Mouse (Mus musculus) left cerebral cortex, postnatal 14 days (tissue): Measurements from ENCODE around the gene Serpina11. TPM values are rescaled to one million over a fixed set of nuclear protein-coding genes. Genes with fewer than 3 reads are reported as not detected.
"Not testable (repeated sequence)": the region's sequence is repeated elsewhere in the genome, so short reads cannot be mapped to it uniquely, and the experiment has no call there.

Experiments
- DNase-seq, 2 experiments: peaks; one replicate each; pipeline ENCODE4 v3.0.0; 2021 to 2022; ENCODE audit warnings: low spot score in 2 of 2, mixed read lengths in 1 of 2
- intact Hi-C: fragments of 180-260 bp; cut with DNase I; formaldehyde crosslinking; loops from one replicate; pipeline ENCODE4 v1.15.1; 2025
- total RNA-seq, 2 experiments: library from RNA; stranded (reverse); gene quantifications; 2 replicates each; pipeline ENCODE4 v1.2.3; 2021

The Serpina11 gene
- total RNA-seq, 2 experiments from 2014 or later = not detected

DNA sequence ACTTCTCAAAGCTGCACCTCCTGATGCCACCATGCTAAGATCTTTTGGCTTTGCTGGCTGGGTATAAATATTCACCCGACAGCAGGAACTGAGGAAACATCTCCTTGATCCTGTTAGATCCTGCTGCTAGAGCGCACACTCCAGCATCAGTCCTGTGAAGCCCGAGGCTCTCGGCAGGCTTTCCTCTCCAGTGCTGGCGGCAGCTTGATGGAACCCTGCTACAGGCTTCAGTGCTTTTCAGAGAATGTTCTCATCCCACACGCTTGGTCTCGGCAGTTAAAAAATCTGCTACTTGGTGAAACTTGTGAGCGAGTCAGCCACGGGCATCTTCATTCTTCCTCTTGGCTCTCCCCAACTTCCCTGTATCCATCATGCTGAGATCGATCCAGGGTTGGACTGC lies 11.5 kb downstream of the Serpina11 start:
- intact Hi-C loops = no loop called here
- peak in 1 of 2 experiments; percentile 19 for DNase-seq

DNA sequence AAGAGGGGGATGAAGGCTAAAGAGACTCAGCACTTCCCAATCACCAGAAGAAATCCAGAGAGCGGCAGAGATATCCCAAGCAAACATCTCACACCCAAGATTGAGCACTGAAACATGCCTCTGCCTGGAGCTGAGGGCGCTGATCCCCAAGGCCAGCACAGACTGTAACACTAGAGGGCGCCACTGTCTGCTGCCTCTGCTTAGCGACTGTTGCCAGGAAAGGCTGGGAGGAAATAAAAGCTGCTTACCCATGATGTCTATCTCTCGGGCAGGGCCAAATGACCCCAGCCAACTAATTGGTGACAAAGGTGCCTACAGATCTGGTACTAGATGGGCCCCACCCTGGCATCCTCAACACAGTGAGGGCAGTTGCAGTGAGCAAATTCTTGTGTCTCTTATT lies 11.9 kb downstream of the Serpina11 start:
- peak in 1 of 2 experiments; percentile 31 for DNase-seq
- intact Hi-C loops = no loop called here

DNA sequence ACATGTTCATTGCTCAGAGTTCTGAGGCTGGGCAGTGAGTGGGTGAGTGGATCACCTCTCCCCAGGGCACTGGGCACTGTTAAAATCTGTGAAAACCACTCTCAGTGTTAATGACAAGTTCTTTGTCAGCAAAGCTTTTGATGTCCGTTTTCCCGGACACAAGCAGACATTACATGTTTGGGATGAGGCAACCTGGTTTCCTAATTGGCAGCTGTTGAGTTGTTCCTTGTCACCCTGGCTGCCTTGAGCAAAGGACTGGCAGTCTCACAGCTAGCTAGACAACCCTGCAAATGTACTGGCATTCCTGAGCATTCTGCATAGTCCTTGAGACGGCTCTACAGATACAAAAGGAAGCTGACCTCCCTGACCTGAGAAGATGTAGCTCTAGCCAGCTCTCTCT lies 12.7 kb downstream of the Serpina11 start:
- no peak for DNase-seq
- intact Hi-C loops = no loop called here

DNA sequence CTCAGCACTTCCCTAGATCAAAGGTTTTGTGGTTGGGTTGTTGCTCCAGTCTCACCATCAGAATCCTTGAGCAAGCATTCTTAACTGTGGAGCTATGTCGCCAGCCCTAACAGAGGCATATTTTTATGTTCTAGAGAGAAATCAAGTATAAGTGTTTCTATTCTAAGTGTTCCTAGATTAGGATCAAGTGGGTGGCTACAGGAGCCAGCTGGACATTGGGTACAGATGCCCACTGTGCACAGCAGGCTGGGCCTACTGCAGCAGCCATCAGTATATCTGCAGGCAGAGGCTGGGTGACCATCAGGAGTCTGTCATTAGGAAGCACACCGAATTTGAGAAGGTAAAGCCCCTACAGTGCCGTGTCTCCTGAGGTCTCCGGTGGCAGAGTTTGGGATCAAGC lies 18.7 kb downstream of the Serpina11 start:
- DNase-seq = peak in 1 of 2 experiments; percentile 48
- intact Hi-C loops = no loop called here

DNA sequence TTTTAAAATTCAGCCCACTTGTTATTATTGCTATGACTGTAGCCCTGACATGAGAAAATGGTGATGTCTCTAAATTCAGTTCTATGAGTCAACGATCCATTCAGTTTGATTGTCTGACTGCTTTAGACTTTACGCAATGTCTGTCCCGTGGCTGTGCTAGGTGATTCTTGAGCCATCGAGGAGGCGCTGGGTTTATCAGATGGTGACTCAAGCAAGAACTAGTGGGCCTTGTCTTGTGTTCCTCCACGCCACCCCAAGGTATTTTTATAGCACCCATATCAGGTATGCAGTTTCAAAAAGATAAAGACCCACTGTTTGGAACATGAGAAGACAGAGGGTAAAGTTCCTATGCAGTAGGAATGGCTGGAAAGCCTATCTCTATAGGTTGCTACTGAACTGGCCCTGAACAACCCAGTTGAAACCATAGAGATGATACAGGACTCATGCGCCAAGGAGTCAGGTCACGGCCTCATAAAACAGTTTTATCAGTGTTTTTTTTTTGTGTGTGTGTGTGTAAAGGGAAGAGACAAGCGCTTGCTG lies 20.1 kb downstream of the Serpina11 start:
- DNase-seq = no peak
- intact Hi-C loops = no loop called here

DNA sequence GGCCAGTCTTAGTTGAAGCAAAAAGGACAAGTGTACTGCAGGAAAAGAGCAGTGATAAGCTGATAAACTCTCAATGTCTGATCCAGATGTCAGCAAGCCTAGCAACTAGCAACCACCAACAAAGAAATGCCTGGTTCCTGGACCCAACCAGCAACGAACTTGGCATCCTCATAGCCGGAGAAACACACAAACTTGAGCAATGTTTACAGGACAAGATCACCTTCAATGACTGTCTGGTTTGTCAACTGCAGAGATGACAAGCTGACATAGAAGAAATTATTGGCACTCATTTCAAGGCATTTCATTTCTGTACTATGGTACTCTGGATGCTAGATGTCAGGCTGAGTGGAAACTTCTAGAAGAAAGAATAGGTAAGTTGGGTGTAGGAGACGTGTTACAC lies 23.0 kb downstream of the Serpina11 start:
- intact Hi-C loops = no loop called here
- no peak for DNase-seq

DNA sequence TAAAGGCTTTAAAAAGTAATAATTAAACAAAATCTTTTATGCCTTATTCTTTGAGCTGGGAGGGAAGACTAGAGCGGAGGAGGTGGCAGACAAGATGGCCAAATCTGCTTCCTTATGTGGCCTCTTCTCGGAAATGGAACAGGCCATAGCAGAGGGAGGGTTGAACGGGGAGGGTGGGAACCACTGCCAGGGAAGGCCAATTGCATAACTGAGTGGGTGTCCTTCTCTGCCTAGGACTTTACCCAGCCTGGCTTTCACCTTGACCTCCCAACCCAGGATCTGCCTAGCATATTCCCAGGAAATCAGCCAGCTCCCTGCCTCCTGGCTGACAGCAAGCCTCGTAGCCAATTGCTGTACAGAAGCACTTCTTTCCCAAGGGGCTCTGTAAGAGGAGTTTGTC lies 26.5 kb downstream of the Serpina11 start:
- DNase-seq = no peak
- intact Hi-C loops = no loop called here

DNA sequence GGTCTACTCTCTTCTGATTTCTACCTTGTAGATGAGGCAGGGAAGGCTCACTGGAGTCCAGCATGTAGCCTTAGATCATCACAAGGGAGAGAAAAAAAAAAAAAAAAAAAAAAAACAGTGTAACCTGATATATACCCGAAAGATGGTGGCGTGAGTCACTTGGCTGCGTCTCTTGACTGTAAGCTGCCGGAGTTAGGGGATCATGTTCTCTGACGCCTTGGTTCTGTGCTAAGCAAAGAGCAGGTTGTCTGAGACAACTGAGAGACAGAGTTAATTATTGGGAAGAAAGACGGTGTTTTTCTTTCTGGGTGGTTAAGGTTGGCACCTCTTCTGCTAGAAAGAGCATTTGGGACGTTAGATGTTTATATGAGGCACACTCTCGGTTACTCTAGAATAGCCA lies 26.9 kb downstream of the Serpina11 start:
- intact Hi-C loops = no loop called here
- DNase-seq = no peak

DNA sequence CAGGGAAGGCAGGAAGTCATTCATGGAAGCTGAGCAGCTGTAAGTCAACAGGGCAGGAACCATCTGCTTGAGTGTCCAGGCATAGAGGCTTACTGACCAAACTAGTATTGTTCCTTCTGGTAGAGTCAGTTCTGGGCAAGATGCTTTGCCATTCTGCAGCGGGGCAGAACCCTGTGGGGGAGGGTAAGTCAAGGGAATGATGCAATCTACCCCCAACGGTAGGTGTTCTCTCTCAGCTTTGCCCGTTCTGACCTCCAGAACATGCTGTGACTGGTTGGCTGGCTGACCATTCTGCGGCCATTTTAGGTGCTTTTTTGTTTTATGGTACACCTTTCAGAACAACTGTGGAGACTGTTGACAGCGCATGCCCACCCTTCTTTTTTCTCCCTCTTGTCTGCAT lies 27.4 kb downstream of the Serpina11 start:
- DNase-seq = no peak
- intact Hi-C loops = no loop called here

DNA sequence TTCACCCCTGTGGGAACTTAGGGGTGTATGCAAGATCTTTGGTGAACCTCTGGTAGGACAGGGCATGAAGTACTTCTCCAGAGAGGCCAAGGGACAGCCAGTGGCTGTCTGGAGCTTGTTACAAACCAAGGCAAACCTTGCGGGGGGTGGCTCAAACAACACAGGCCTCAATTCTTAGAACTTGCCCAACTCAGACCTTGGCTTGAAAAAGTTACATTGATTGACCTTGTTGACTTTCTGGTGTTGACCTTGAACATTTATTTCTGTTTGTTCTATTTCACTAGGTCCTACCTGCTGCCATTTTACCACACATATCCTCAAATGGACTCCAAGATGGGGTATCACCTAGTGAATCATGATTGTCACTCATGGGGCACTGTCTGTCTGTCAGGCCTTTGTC lies 28.0 kb downstream of the Serpina11 start:
- intact Hi-C loops = no loop called here
- no peak for DNase-seq

DNA sequence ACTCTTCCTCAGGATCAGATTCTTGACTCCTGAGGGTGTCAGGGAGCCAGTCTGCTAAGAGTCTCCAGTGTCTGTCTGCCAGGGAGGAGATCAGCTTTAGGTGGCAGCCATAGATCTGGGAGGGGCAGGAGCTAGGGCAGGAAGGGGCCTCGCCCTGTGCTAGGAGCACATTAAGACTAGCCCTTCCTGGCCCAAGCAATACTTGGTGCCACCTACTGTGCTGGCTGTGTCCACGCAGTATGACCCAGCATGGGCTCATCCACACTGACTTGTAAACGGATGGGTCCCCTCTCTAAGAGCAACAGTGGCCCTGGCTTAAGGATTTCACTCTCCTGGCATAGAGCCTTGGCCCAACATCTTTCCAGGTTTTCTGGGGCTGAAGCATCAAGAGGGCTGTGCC lies 31.0 kb downstream of the Serpina11 start, which contains the start of gene Serpina1e:
TSS of gene Serpina1e (minus strand) at position 178 of the 400 bp plus-strand sequence.
- no peak for DNase-seq
- intact Hi-C loops = no loop called here

DNA sequence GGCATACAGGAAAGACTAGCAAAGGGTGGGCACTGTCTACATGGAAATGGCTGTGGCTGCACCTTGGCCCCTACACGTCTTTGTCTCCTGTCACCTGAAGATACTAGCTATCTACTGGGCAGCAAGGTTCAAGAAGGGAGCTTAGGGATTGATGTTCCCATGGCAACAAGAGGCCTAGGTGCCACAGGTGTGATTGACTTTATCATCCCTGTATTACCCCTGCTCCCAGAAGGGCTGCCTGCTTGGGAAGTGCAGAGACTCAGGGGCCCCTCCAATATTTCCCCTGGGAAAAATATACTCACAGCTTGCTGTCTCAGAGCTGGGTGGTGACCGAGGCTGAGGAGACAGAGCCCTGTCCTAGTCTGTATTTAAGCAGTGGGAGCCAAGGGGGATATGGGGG lies 33.2 kb downstream of the Serpina11 start:
- DNase-seq, intact Hi-C loops: not testable (repeated sequence)

DNA sequence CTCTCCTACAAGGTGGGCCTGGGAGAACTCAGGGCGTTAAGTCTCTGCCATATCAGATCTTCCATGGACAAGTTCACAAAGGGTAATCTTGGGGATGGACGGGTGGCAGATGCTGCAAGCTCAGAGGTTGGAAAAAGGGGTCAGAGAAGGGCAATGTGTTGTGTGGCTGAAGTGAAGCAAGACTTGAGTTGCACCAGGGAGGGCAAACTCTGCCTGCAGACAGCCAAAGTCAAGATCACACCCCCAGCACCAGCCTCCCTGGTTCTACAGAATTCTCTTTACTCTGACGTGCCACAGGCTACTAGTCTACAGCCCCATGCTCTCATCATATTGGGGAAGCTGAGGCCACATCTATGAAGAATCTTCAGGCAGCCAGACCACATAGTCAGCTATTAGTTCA lies 36.8 kb downstream of the Serpina11 start:
- intact Hi-C loops = not testable (repeated sequence)

DNA sequence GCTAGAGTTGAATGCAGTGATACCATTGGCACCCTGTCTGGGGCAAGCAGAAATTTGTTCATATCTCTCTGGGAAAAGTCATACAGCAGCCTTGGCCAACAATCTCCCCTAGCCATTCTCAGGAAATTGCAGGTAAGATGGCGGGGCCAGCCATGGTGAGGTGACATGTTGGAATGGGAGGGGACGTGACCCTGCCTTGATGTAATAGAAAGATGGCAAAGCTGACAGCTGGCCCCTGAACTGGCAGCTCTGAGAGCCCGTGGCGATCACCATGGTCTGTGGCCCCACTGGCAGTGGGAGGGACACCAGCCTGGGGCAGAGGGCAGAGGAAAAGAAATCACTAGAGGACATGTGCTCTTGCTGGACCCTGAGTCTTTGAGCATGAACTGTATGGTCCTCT lies 43.5 kb downstream of the Serpina11 start:
- intact Hi-C loops = no loop called here
- no peak for DNase-seq

More for the DNA sequence above, 36.8 kb downstream of the Serpina11 start:
- DNase-seq = not testable (repeated sequence)

Other genes with a start within 250 kb of the Serpina11 start
- gene Serpina1d, start 216.4 kb downstream of the Serpina11 start, total RNA-seq = not detected
- gene Serpina1b, start 159.6 kb downstream of the Serpina11 start, total RNA-seq = not detected
- not detected for gene Serpina1a, start 126.4 kb downstream of the Serpina11 start, total RNA-seq
- gene Serpina1c, start 85.1 kb downstream of the Serpina11 start, total RNA-seq = not detected
- gene Serpina1e, start 31.0 kb downstream of the Serpina11 start, total RNA-seq = not detected
- 1 to 10 TPM in 1 of 2 experiments, under 1 TPM in 1; 0.77 to 1.4 TPM for gene Serpina9, start 23.8 kb upstream of the Serpina11 start, total RNA-seq
- gene Serpina12, start 54.5 kb upstream of the Serpina11 start, total RNA-seq = not detected
- gene Serpina5, start 111.2 kb upstream of the Serpina11 start, total RNA-seq = not detected
- not detected for gene Serpina3a, start 122.8 kb upstream of the Serpina11 start, total RNA-seq
- not detected for gene Serpina3b, start 138.0 kb upstream of the Serpina11 start, total RNA-seq
- gene Serpina3c, start 163.9 kb upstream of the Serpina11 start, total RNA-seq = not detected
- gene Serpina3f, start 224.6 kb upstream of the Serpina11 start, total RNA-seq = not detected
- under 1 TPM; 0.26 to 0.27 TPM for gene Serpina3g, start 246.3 kb upstream of the Serpina11 start, total RNA-seq